Mouse (Mus musculus) kidney, postnatal 0 days (tissue): ENCODE results near the gene Vasp. TPM values are rescaled to one million over a fixed set of nuclear protein-coding genes. Genes with fewer than 3 reads are reported as not detected.
A peak's percentile ranks its signal among the peaks of the same experiment; 100 is the strongest.

Experiments used
- ATAC-seq: fragments of 200-750 bp; cut with Nextera tagmentation; replicated peaks from 2 replicates; pipeline ENCODE4 v1.8.0; 2017; ENCODE audit warnings: low read depth, moderate number of reproducible peaks, moderate TSS enrichment, moderate library complexity; ENCODE audit not compliant: low FRiP score
- DNase-seq: peaks from one replicate; pipeline ENCODE4 v3.0.0-alpha.2; 2016; ENCODE audit warnings: low spot score
- H3K27ac ChIP-seq: fragments of 300-500 bp; sonication (generic); 2 replicates; pipeline ENCODE4 v1.5.1; 2014; ENCODE audit warnings: mild to moderate bottlenecking
- H3K27me3 ChIP-seq: fragments of 300-500 bp; sonication (generic); 2 replicates; pipeline ENCODE4 v1.6.1; 2014; ENCODE audit warnings: low read length, mixed read lengths; ENCODE audit not compliant: insufficient read depth
- H3K36me3 ChIP-seq: fragments of 300-500 bp; sonication (generic); 2 replicates; pipeline ENCODE4 v1.6.1; 2014; ENCODE audit warnings: low read length, mixed read lengths; ENCODE audit not compliant: insufficient read depth
- H3K4me1 ChIP-seq: fragments of 300-500 bp; sonication (generic); replicated peaks from 2 replicates; pipeline ENCODE4 v1.6.1; 2014; ENCODE audit warnings: antibody characterized with exemption, low read length, mixed read lengths; ENCODE audit not compliant: insufficient read depth
- H3K4me2 ChIP-seq: fragments of 300-500 bp; sonication (generic); 2 replicates; pipeline ENCODE4 v1.6.1; 2014; ENCODE audit warnings: mild to moderate bottlenecking, low read length, moderate library complexity, mixed read lengths
- H3K4me3 ChIP-seq: fragments of 300-500 bp; sonication (generic); replicated peaks from 2 replicates; pipeline ENCODE4 v1.5.1; 2014; ENCODE audit warnings: low read depth, low read length
- H3K9ac ChIP-seq: fragments of 300-500 bp; sonication (generic); 2 replicates; pipeline ENCODE4 v1.6.1; 2014; ENCODE audit warnings: low read depth, low read length
- H3K9me3 ChIP-seq: fragments of 300-500 bp; sonication (generic); replicated peaks from 2 replicates; pipeline ENCODE4 v1.6.1; 2016; ENCODE audit warnings: low read length, inconsistent platforms, mixed read lengths
- CTCF ChIP-seq: IDR thresholded peaks from 2 replicates; pipeline ENCODE4 v1.5.1; 2016; ENCODE audit warnings: antibody characterized with exemption, low read depth, mild to moderate bottlenecking, moderate library complexity
- WGBS: fragments of 180-500 bp; shearing (Covaris S2); extraction: QIAGEN DNeasy Blood & Tissue Kit; methylation state at CpG from one replicate; pipeline ENCODE4 v1.1.7; 2014; 5-methylcytosine and 5-hydroxymethylcytosine counted together
- polyA plus RNA-seq: library from polyadenylated mRNA; unstranded; fragments of >200 nt; fragmentation: Nextera tagmentation; extraction: Ambion mirVana; gene quantifications from 2 replicates; pipeline ENCODE4 v1.2.1, GENCODE M21; 2015

Gene Vasp
- polyA plus RNA-seq, 1 experiment from 2014 or later, result 89.4 TPM

DNA sequence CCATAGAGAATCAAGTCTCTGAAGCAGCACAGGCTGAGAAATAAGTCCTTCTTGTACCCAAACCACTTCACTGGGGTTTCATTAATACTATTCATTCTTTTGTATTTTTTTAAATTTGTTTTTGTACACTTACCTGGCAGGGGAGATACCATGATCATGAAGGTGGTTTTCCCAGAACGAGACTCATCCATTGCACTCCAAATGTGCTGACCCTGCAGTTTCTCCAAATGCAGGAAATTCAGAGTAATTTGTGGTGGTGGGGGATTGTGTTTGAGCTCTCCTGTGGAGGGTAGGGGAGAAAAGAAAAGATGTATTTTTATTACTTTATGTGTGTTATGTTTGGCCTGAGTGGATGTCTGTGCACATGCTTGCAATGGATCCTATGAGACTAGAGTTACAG lies 29.6 kb downstream of the Vasp start:
- no peak for DNase-seq
- H3K9me3 ChIP-seq, result no peaks in the 10 kb centered on the region
- H3K4me2 ChIP-seq, result no peak overlapping the region
- H3K4me3 ChIP-seq, result no peak overlapping the region
- no peak for ATAC-seq
- H3K27me3 ChIP-seq, result no peaks in the 10 kb centered on the region
- no peaks in the 10 kb centered on the region for H3K4me1 ChIP-seq
- no peak overlapping the region for H3K9ac ChIP-seq
- H3K27ac ChIP-seq, result no peak overlapping the region
- TF ChIP-seq CTCF, result no peak
- WGBS, result 83% methylated on average over 1 of the region's 1 CpGs
- 0 out of 2 replicates have a peak, but pooled peaks cover 16% of the 10 kb centered on the region for H3K36me3 ChIP-seq

DNA sequence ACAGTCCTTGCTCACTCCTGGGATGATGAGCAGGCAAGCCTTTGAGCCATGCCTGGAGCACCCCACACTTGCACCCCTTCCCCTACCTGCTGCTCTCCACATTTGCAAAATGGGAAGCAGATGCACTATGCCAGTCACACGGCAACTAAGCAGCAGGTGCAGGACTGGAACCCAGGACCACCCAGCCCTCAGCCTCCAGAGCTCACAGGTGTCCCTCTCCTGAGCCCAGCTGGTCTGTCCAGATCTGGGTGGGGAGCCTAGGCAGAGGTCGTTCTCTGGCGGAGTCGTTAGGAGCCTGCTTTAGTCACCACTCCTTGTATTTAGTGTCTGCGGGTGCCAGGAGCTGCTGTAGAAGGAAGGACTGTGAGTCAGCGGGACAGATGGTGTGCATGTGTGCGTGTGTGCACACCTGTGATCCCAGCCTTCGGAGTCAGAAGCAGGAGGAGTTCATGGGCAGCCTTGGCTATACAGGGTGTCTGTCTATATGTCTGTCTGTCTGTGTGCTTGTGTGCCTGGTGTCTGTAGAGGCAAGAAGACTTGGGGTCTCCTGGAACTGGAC lies 30.6 kb downstream of the Vasp start:
- Histone ChIP-seq H3K4me3 (no peak overlapping the region), H3K4me2 (no peak overlapping the region), H3K27ac (no peak overlapping the region), H3K27me3 (no peaks in the 10 kb centered on the region), H3K4me1 (no peaks in the 10 kb centered on the region), H3K9ac (no peak overlapping the region), H3K9me3 (no peaks in the 10 kb centered on the region), H3K36me3 (0 out of 2 replicates have a peak, but pooled peaks cover 12% of the 10 kb centered on the region)
- WGBS, result 83% methylated on average over 8 of the region's 8 CpGs
- no peak for TF ChIP-seq CTCF
- ATAC-seq (no peak), DNase-seq (no peak)

- TF ChIP-seq CTCF, result no peak
- no peaks in the 10 kb centered on the region for H3K9me3 ChIP-seq
- H3K27me3 ChIP-seq, result no peaks in the 10 kb centered on the region
- no peak; the same call in 1 of the 2 replicates for ATAC-seq
- no peak overlapping the region for H3K27ac ChIP-seq
- 72% methylated on average over 3 of the region's 4 CpGs for WGBS
- DNase-seq, result no peak
- 0 out of 2 replicates have a peak, but pooled peaks cover 3% of the 10 kb centered on the region for H3K36me3 ChIP-seq
- H3K4me1 ChIP-seq, result no peaks in the 10 kb centered on the region
- no peak overlapping the region for H3K9ac ChIP-seq
- H3K4me2 ChIP-seq, result no peak overlapping the region
- no peak overlapping the region for H3K4me3 ChIP-seq
Measured at GRCm38 (mm10) chr7:19239986-19240385, 31.6 kb downstream of the Vasp start.

GRCm38 (mm10) chr7:19239423-19239822 lies 32.2 kb downstream of the Vasp start:
- H3K9me3 ChIP-seq, result no peaks in the 10 kb centered on the region
- WGBS, result 0% methylated on average over 1 of the region's 1 CpGs
- no peaks in the 10 kb centered on the region for H3K4me1 ChIP-seq
- H3K9ac ChIP-seq, result no peak overlapping the region
- no peak overlapping the region for H3K4me3 ChIP-seq
- ATAC-seq (peak; percentile 87), DNase-seq (peak; percentile 93)
- H3K4me2 ChIP-seq, result no peak overlapping the region
- H3K27me3 ChIP-seq, result no peaks in the 10 kb centered on the region
- peak; percentile 98 for TF ChIP-seq CTCF
- no peak overlapping the region for H3K27ac ChIP-seq
- H3K36me3 ChIP-seq, result no peaks in the 10 kb centered on the region

GRCm38 (mm10) chr7:19238344-19238743 lies 33.3 kb downstream of the Vasp start:
- Histone ChIP-seq H3K27ac (no peak overlapping the region), H3K27me3 (no peaks in the 10 kb centered on the region), H3K4me3 (no peak overlapping the region), H3K9ac (no peak overlapping the region), H3K4me1 (no peaks in the 10 kb centered on the region), H3K9me3 (no peaks in the 10 kb centered on the region), H3K36me3 (no peaks in the 10 kb centered on the region), H3K4me2 (no peak overlapping the region)
- ATAC-seq (no peak), DNase-seq (no peak)
- no peak for TF ChIP-seq CTCF
- WGBS, result 96% methylated on average over 4 of the region's 4 CpGs

DNA sequence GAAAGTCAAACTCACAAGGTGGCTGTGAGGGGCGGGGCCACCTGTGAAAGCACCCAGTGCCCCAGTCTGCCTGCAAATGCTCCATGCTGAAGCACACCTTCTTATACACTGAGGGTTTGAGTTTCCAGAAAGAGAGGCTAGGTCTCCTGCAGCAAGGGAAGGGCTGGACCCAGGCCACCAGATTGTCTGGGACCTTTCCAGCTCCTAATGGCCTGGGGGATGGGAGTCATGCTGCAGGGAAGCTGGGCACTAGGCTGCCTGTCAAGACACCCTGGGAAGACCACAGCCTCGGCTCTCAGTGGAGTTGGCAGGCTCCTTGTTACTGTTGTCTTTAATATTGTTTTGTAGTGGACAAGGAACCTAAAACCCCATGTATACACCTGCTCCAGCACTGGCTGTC lies 35.2 kb downstream of the Vasp start:
- 60% methylated on average over 2 of the region's 2 CpGs for WGBS
- Histone ChIP-seq H3K4me3 (no peak overlapping the region), H3K9ac (no peak overlapping the region), H3K4me1 (no peaks in the 10 kb centered on the region), H3K36me3 (no peaks in the 10 kb centered on the region), H3K4me2 (no peak overlapping the region), H3K9me3 (no peaks in the 10 kb centered on the region), H3K27me3 (no peaks in the 10 kb centered on the region), H3K27ac (no peak overlapping the region)
- no peak for DNase-seq
- no peak for ATAC-seq
- no peak for TF ChIP-seq CTCF

- Histone ChIP-seq H3K27me3 (no peaks in the 10 kb centered on the region), H3K36me3 (no peaks in the 10 kb centered on the region), H3K4me3 (no peak overlapping the region), H3K4me1 (no peaks in the 10 kb centered on the region), H3K9ac (no peak overlapping the region), H3K27ac (no peak overlapping the region), H3K9me3 (no peaks in the 10 kb centered on the region), H3K4me2 (no peak overlapping the region)
- DNase-seq (no peak), ATAC-seq (no peak)
- 91% methylated on average over 2 of the region's 2 CpGs for WGBS
- TF ChIP-seq CTCF, result no peak
Measured at GRCm38 (mm10) chr7:19235092-19235671, 36.4 kb downstream of the Vasp start.
